Mouse (Mus musculus): ENCODE data around the gene Carmil2.

GRCm38 (mm10) chr8:105698734-105699133 is 12.7 kb downstream of the Carmil2 start:
- TF ChIP-seq CTCF (IDR thresholded peaks at IDR 0.05; ENCODE audit: borderline replicate concordance, insufficient read depth, low read length), result no peak
- TF ChIP-seq POLR2A (IDR thresholded peaks at IDR 0.05; ENCODE audit: low read depth, low read length), result no peak

Measured in embryonic fibroblast, embryonic 13.5 days (primary cell).